Mouse (Mus musculus) frontal cortex, postnatal 10 days (tissue): ENCODE data around the gene Bdp1.

Source experiments
- DNase-seq, 2 experiments: peaks; one replicate each; pipeline ENCODE4 v3.0.0; 2022; ENCODE audit warnings: low spot score in 2 of 2, mixed read lengths in 1 of 2

Gene Bdp1

DNA sequence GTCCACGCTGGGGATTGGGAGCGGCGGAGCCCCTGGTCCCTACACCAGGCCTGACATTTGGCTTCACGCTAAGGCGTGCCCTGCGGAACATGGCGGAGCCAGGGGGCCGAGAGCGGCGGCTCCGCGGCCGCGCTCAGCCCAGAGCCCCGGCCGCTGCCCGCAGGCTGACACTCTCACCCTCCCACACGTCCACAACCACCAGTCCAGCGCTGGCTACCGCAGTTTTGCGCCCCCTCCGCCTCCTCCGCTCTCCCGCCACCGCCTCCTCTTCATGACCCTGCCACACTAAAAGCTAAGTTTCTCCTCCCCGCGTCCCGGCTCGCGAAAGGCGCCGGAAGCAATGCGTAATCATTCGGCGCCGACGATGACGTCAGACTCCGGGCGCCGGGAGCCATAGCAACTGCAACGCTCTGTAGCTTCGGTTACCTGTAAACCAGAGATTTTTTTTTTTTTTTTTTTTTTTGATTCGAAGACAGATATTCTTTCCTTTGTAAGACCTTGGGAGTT is at the start of gene Bdp1:
Gene Bdp1 (minus strand): TSS at position 323 of the 507 bp plus-strand sequence.
- DNase-seq, result peak; percentile 85 to 94

DNA sequence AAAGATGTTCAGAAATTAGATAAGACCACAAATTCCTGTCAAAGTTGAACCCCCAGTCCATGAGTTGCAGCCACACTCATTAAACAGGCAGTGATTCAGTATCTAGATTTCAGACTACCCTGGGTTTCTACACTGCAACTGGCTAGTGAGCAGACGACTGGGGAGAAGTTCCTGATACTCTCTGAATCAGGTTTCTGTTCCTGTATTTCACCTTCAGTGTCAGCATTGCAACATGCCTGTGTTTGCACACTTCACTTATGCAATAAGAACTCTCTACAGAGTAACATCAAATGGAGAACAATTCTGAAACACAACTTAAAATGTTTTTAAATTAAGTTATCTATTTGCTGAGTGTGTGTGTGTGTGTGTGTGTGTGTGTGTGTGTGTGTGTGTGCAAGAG is 48.8 kb upstream of the Bdp1 start:
- no peak for DNase-seq

GRCm38 (mm10) chr13:100141646-100142314 is 37.9 kb upstream of the Bdp1 start:
- DNase-seq, result no peak

DNA sequence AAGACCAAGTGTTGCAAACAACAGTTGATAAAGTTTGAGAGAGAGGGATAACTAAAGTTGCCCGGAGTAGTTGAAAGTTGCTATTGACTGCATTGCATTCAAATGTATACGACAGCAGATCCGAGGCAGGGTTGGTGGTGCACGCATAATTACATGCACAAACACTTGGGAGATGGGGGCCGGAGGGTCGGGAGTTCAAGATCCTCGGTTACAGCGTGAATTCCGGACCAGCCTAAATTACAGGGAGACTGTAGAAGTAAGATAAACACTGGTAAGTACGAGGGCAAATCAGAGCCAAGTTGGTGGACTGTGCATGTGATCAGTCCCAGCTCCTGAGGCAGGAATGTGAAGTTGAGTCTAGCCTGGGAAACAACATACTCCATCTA is 21.4 kb upstream of the Bdp1 start:
- DNase-seq, result no peak

GRCm38 (mm10) chr13:100124423-100125257 is 20.8 kb upstream of the Bdp1 start, which contains the start of gene Smn1:
Gene Smn1 (plus strand): TSS chr13:100124852.
- peak; percentile 86 to 93 for DNase-seq

- DNase-seq, result no peak
Measured at GRCm38 (mm10) chr13:100123970-100124369, 20.1 kb upstream of the Bdp1 start.

GRCm38 (mm10) chr13:100112218-100112972 is 8.5 kb upstream of the Bdp1 start:
- no peak for DNase-seq

DNA sequence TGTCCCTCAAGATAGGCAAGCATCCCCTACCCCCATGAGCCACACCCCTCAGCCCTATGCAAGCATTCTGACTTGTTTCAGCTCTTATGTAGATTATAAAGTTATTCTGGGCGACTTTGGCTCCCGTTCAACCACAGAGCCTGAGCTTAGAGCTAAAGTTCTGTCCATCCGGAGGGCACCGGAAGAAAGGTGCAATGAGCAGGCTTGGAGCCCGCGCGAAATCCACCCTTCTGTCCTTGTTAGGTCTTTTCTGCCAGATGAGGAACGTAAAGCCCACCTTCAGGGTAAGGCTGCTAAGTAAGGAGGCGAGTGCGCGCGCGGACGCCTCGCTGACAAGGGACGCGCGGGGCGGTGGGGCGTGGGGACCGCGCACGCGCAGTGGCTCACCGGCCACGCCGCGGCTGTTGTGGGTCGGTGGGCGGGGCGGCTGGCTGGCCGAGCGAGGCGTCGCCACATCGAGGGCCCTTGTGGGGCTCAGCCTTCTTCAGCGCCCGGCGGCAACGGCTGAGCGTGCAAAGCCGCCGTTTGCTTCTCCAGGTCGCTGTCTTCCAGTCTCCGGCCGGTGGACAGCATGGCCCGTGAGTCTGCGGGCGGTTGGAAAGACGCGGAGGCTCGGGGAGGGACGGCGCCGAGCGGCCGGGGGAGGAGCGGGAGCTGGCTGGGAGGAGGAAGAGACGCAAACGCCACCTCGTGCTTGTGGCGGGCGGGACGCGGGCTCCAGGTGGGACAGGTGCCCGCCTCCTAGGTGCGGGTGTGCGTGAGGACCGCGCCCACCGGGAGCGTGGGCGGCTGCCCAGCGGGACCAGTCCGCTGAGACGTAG is 4.0 kb upstream of the Bdp1 start, which contains the start of gene Serf1:
Gene Serf1 (plus strand): TSS at position 361 of the 821 bp plus-strand sequence.
- DNase-seq, result peak; percentile 53 to 71

GRCm38 (mm10) chr13:100103052-100103658 is 715 bp downstream of the Bdp1 start:
- no peak for DNase-seq

- no peak for DNase-seq
Measured at GRCm38 (mm10) chr13:100098808-100099207, 5.1 kb downstream of the Bdp1 start.

- no peak for DNase-seq
Measured at GRCm38 (mm10) chr13:100071473-100071872, 32.4 kb downstream of the Bdp1 start.

GRCm38 (mm10) chr13:100067821-100068220 is 36.0 kb downstream of the Bdp1 start:
- no peak for DNase-seq

- no peak for DNase-seq
Measured at GRCm38 (mm10) chr13:100063936-100064335, 39.9 kb downstream of the Bdp1 start.

GRCm38 (mm10) chr13:100057738-100058137 is 46.1 kb downstream of the Bdp1 start:
- DNase-seq, result peak in 1 of 2 experiments; percentile 6

DNA sequence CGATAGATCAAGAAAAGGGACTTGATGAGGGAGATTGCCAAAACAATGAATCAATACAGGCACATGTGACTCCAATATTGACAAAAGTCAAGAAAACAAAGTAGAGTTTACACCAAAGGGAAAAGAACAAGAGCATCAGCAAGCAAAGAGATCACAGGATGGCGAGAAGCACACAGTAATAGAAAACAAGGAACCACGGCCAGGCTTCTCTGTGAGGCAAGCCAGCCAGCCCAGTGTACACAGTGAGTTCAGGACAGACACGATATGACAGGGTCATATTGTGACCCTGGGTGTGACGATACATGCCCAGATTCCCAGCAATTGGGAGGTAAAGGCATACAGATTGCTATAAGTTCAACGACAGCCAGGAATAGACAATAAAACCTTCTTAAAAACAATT is 77.9 kb downstream of the Bdp1 start:
- DNase-seq, result no peak

GRCm38 (mm10) chr13:100016891-100017290 is 87.0 kb downstream of the Bdp1 start:
- no peak for DNase-seq

DNA sequence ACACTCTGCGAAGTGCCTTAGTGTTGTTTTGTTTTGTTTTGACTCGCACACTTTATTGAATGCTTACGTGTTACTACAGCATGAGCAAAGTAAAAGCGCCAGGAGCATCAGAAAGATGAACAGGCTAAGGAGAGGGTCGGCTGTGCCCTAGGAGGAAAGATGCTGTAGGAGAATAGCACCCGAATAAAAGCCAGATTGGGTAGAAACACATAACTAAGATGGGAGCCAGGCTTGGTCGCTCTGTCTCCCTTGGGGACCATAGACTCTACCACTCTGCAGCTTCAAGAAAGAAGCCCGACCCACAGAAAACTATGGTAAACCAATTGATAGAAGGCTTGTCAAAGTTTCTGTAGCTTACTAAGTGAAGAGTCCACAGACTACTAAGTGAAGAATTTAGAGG is 87.9 kb downstream of the Bdp1 start:
- DNase-seq, result no peak

- peak; percentile 74 to 81 for DNase-seq
Measured at GRCm38 (mm10) chr13:100014906-100015895, 88.7 kb downstream of the Bdp1 start, which contains the start of gene Mccc2. Gene Mccc2 (minus strand): TSS chr13:100015639.

- no peak for DNase-seq
Measured at GRCm38 (mm10) chr13:100005911-100006496, 97.9 kb downstream of the Bdp1 start.
